Mouse (Mus musculus) liver, embryonic 14.5 days (tissue): Measurements from ENCODE around the gene Hoxb3.

ENCODE experiments used
- CTCF ChIP-seq: IDR thresholded peaks from 2 replicates; pipeline ENCODE4 v1.5.1; 2016; ENCODE audit warnings: antibody characterized with exemption, low read depth, control low read depth
- EP300 ChIP-seq: IDR thresholded peaks from 2 replicates; pipeline ENCODE4 v1.6.1; 2016; ENCODE audit warnings: antibody characterized with exemption, low read depth

DNA sequence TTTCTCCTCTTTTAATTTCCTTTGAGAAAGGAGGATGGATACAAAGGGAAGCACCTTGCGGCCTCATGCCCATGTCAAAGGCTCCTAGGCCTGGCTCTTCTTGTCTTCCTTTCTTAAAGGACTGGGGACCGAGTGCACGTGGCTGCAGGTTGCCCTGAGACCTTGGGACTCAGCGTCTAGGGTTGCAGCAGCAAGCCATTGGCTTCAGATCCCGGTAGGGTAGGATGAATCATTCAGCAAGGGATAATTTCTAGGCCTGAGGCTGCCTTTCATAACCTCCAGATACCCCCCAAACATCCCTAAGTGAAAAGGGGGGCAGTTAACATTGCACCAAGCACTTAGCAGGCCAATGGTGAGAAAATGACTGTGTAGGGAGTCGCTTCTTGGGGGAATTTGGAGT is 12.0 kb upstream of the Hoxb3 start:
- TF ChIP-seq EP300 (no peak), CTCF (no peak)
